Mouse (Mus musculus) heart, embryonic 14.5 days (tissue): ENCODE data around the gene Ctsd. TPM values are rescaled to one million over a fixed set of nuclear protein-coding genes. Genes with fewer than 3 reads are reported as not detected.

Source experiments
- ATAC-seq: fragments of 200-750 bp; cut with Nextera tagmentation; 2 replicates; pipeline ENCODE4 v1.8.0; 2017; ENCODE audit warnings: low read depth, moderate TSS enrichment; ENCODE audit not compliant: insufficient number of reproducible peaks, insufficient read depth, low FRiP score
- H3K27ac ChIP-seq, 2 experiments: fragments of 200-500 bp in 1 of 2; fragments of 300-500 bp in 1 of 2; sonication (generic) in 1 of 2; replicated peaks in 1 of 2; 2 replicates each; pipeline ENCODE4 v1.5.1; 2012 to 2014; ENCODE audit warnings: low read depth in 2 of 2, low read length in 2 of 2, control low read depth in 1 of 2, mild to moderate bottlenecking in 1 of 2, mixed read lengths in 1 of 2; ENCODE audit not compliant: control insufficient read depth in 1 of 2, insufficient read depth in 1 of 2
- H3K27me3 ChIP-seq: fragments of 300-500 bp; sonication (generic); 2 replicates; pipeline ENCODE4 v1.6.1; 2014; ENCODE audit warnings: mild to moderate bottlenecking, low read length, control low read depth; ENCODE audit not compliant: control insufficient read depth, insufficient read depth
- H3K36me3 ChIP-seq: fragments of 300-500 bp; sonication (generic); 2 replicates; pipeline ENCODE4 v1.6.1; 2014; ENCODE audit warnings: mild to moderate bottlenecking, control low read depth, low read length, mixed read lengths; ENCODE audit not compliant: control insufficient read depth, insufficient read depth
- H3K4me1 ChIP-seq, 2 experiments: fragments of 200-500 bp in 1 of 2; fragments of 300-500 bp in 1 of 2; sonication (generic) in 1 of 2; 2 replicates each; pipeline ENCODE4 v1.6.1; 2012 to 2014; ENCODE audit warnings: low read length in 2 of 2, control low read depth in 1 of 2, mixed read lengths in 1 of 2; ENCODE audit not compliant: control insufficient read depth in 2 of 2, insufficient read depth in 2 of 2
- H3K4me2 ChIP-seq: fragments of 300-500 bp; sonication (generic); 2 replicates; pipeline ENCODE4 v1.6.1; 2014; ENCODE audit warnings: mild to moderate bottlenecking, low read length
- H3K4me3 ChIP-seq, 2 experiments: fragments of 200-500 bp in 1 of 2; fragments of 300-500 bp in 1 of 2; sonication (generic) in 1 of 2; 2 replicates each; pipeline ENCODE4 v1.5.1; 2012 to 2014; ENCODE audit warnings: low read length in 2 of 2, mild to moderate bottlenecking in 2 of 2, control low read depth in 1 of 2, low read depth in 1 of 2, moderate library complexity in 1 of 2; ENCODE audit not compliant: control insufficient read depth in 1 of 2, insufficient read depth in 1 of 2
- H3K9ac ChIP-seq: fragments of 300-500 bp; sonication (generic); 2 replicates; pipeline ENCODE4 v1.6.1; 2014; ENCODE audit warnings: mild to moderate bottlenecking, low read length
- H3K9me3 ChIP-seq: fragments of 300-500 bp; sonication (generic); 2 replicates; pipeline ENCODE4 v1.6.1; 2016; ENCODE audit warnings: low read length, control low read depth; ENCODE audit not compliant: control insufficient read depth
- WGBS: fragments of 180-500 bp; shearing (Covaris S2); extraction: QIAGEN DNeasy Blood & Tissue Kit; methylation state at CpG from one replicate; pipeline ENCODE4 v1.1.7; 2014; 5-methylcytosine and 5-hydroxymethylcytosine counted together
- polyA plus RNA-seq: library from polyadenylated mRNA; unstranded; fragments of >200 nt; fragmentation: Nextera tagmentation; extraction: Ambion mirVana; gene quantifications from 2 replicates; pipeline ENCODE4 v1.2.1, GENCODE M21; 2014

Gene Ctsd
- polyA plus RNA-seq, 1 experiment from 2014 or later = 537 TPM

- WGBS = 96% methylated on average over 5 of the region's 5 CpGs
- Histone ChIP-seq H3K4me3 (no peak within 1 kb of the TSS), H3K27ac (no peak within 1 kb of the TSS), H3K4me2 (no peak within 1 kb of the TSS), H3K9me3 (no peaks in the 10 kb centered on the region), H3K9ac (no peak within 1 kb of the TSS), H3K27me3 (no peaks in the 10 kb centered on the region), H3K4me1 (peaks cover 15 to 17% of the 10 kb centered on the region in 2 experiments), H3K36me3 (peaks cover 84% of the 10 kb centered on the region)
- ATAC-seq = no peak
These were observed 5.3 kb downstream of the Ctsd start, which contains the start of gene Gm49369 for GRCm38 (mm10) chr7:142382567-142382966. Gm49369 (minus strand) TSS chr7:142382667.

GRCm38 (mm10) chr7:142381175-142381574, 6.7 kb downstream of the Ctsd start:
- WGBS = 78% methylated on average over 4 of the region's 4 CpGs
- Histone ChIP-seq H3K36me3 (peaks cover 98% of the 10 kb centered on the region), H3K27ac (no peak overlapping the region), H3K27me3 (no peaks in the 10 kb centered on the region), H3K9ac (no peak overlapping the region), H3K9me3 (no peaks in the 10 kb centered on the region), H3K4me3 (no peak overlapping the region), H3K4me2 (no peak overlapping the region), H3K4me1 (peaks cover 6 to 9% of the 10 kb centered on the region in 2 experiments)
- peak; percentile 33; the same call in 1 of the 2 replicates for ATAC-seq

DNA sequence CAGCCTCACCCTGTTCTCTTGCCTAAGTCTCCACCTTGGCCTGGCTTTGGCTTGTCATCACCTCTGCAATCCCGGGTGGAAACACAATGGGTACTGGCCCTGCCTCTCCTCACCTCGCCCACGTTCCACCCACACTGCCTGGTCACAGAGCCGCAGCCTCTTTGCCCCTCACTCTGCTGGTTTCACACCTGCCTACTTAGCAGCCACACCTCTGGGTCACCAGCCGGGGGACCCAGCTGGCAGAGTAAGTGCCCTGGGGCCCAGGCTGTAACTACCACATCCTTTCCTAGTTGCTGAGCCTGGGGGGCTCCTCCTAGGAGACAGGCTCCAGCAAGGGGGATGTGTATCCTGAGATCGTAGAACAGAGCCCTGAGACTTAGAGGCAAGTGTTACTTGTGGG, 8.7 kb downstream of the Ctsd start:
- Histone ChIP-seq H3K27me3 (no peaks in the 10 kb centered on the region), H3K4me3 (no peak overlapping the region), H3K4me2 (no peak overlapping the region), H3K4me1 (peaks cover 3 to 10% of the 10 kb centered on the region in 2 experiments; a peak in 3 of 4 replicates), H3K27ac (no peak overlapping the region), H3K9me3 (no peaks in the 10 kb centered on the region), H3K9ac (no peak overlapping the region; the same call in 1 of the 2 replicates), H3K36me3 (peaks cover 92% of the 10 kb centered on the region)
- ATAC-seq = no peak
- WGBS = 54% methylated on average over 6 of the region's 6 CpGs

GRCm38 (mm10) chr7:142377233-142377925, 10.5 kb downstream of the Ctsd start:
- H3K4me1 ChIP-seq = peaks cover 8 to 15% of the 10 kb centered on the region in 2 experiments
- no peak for ATAC-seq
- H3K4me2 ChIP-seq = no peak overlapping the region
- no peak overlapping the region for H3K4me3 ChIP-seq
- H3K9me3 ChIP-seq = no peaks in the 10 kb centered on the region
- peaks cover 74% of the 10 kb centered on the region for H3K36me3 ChIP-seq
- no peaks in the 10 kb centered on the region for H3K27me3 ChIP-seq
- WGBS = 68% methylated on average over 14 of the region's 14 CpGs
- H3K9ac ChIP-seq = no peak overlapping the region
- H3K27ac ChIP-seq = no peak overlapping the region

DNA sequence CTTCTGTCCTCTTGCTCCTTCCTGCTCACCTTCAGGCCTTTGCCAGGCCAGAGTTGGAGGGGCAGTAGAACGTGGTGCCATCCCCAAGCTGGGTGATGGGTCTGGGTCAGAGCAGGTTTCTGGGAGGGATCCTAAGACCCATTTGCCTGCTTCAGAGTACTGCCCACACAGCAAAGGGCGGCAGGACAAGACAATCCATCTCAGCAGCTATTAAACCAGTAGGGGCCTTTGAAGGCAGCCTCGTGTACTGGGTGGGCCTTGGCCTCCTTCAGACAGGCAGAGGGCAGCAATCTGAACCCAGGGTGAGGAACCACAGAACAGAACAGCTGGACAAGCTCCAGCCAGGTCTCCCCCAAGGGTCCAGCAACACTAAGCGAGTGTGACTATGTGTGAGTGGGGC, 11.7 kb downstream of the Ctsd start:
- Histone ChIP-seq H3K4me3 (no peak overlapping the region), H3K4me2 (no peak overlapping the region), H3K27me3 (0 out of 2 replicates have a peak, but pooled peaks cover 1% of the 10 kb centered on the region), H3K4me1 (peaks cover 17 to 25% of the 10 kb centered on the region in 2 experiments), H3K27ac (no peak overlapping the region), H3K36me3 (peaks cover 61% of the 10 kb centered on the region), H3K9me3 (no peaks in the 10 kb centered on the region), H3K9ac (no peak overlapping the region)
- ATAC-seq = no peak
- WGBS = 85% methylated on average over 4 of the region's 4 CpGs

DNA sequence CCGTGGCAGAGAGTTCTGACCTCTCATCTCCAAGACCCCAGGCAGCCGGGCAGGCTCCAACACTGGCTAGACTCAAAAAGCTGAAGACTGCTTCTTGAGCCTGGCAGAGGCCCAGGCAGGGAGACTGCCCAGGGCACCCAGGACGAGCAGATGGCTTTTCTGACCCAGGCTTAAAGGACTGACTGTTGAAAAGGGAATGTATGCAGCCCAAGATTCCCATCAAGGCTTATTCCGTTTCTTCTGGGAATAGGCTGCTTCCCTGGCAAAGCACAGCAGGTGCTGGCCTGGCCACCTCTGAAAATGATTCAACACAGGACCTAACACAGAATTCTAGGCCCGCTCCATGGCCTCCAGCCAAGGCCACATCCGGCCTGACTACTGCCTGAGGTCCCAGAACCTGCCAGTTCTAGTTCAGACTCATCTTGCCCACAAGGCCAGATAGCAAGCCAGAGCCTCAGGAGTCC, 12.5 kb downstream of the Ctsd start:
- WGBS = 66% methylated on average over 6 of the region's 6 CpGs
- Histone ChIP-seq H3K9ac (peak overlapping the region; percentile 25; the same call in 1 of the 2 replicates), H3K4me2 (no peak overlapping the region), H3K4me3 (no peak overlapping the region), H3K27ac (0 out of 4 replicates have a peak overlapping the region, but pooled peaks of 1 of the 2 experiments have one; percentile 37), H3K27me3 (peaks cover 8% of the 10 kb centered on the region; the same call in 1 of the 2 replicates), H3K36me3 (peaks cover 53% of the 10 kb centered on the region), H3K9me3 (no peaks in the 10 kb centered on the region), H3K4me1 (peaks cover 18 to 27% of the 10 kb centered on the region in 2 experiments)
- ATAC-seq = no peak

- no peak for ATAC-seq
- H3K27ac ChIP-seq = peak overlapping the region in 1 of 2 experiments; percentile 34; a peak in 1 of 4 replicates
- no peak overlapping the region for H3K9ac ChIP-seq
- H3K36me3 ChIP-seq = peaks cover 45% of the 10 kb centered on the region
- peaks cover 22 to 27% of the 10 kb centered on the region in 2 experiments for H3K4me1 ChIP-seq
- no peak overlapping the region for H3K4me2 ChIP-seq
- H3K4me3 ChIP-seq = no peak overlapping the region
- no peaks in the 10 kb centered on the region for H3K9me3 ChIP-seq
- WGBS = 84% methylated on average over 5 of the region's 5 CpGs
- H3K27me3 ChIP-seq = peaks cover 8% of the 10 kb centered on the region; the same call in 1 of the 2 replicates
These were observed 13.3 kb downstream of the Ctsd start for GRCm38 (mm10) chr7:142374413-142375015.
